Mouse (Mus musculus) cortical plate, adult 2 months (tissue): ENCODE results near the gene Plppr1.

ENCODE experiments used
- CTCF ChIP-seq: fragments of 200-500 bp; IDR thresholded peaks from 2 replicates; pipeline ENCODE4 v1.5.1; 2011; ENCODE audit warnings: mild to moderate bottlenecking, control low read depth, low read length; ENCODE audit not compliant: insufficient read depth; ENCODE audit errors: extremely low read depth
- POLR2A ChIP-seq: fragments of 200-500 bp; IDR thresholded peaks from 2 replicates; pipeline ENCODE4 v1.6.1; 2011; ENCODE audit warnings: mild to moderate bottlenecking, low read length, control low read depth; ENCODE audit not compliant: insufficient read depth; ENCODE audit errors: extremely low read depth

GRCm38 (mm10) chr4:49225021-49225420 is 165.9 kb downstream of the Plppr1 start:
- no peak for TF ChIP-seq CTCF
- no peak for TF ChIP-seq POLR2A
